Mouse (Mus musculus) bone marrow, adult 2 months (tissue): ENCODE measurements around the gene Tcf25. TPM values are rescaled to one million over a fixed set of nuclear protein-coding genes. Genes with fewer than 3 reads are reported as not detected.
"Not testable (repeated sequence)": the region's sequence is repeated elsewhere in the genome, so short reads cannot be mapped to it uniquely, and the experiment has no call there.

Source experiments
- H3K27ac ChIP-seq: fragments of 200-500 bp; 2 replicates; pipeline ENCODE4 v1.5.1; 2012; ENCODE audit warnings: low read depth, mild to moderate bottlenecking, control low read depth, inconsistent platforms, low read length; ENCODE audit not compliant: control insufficient read depth, poor library complexity, insufficient read depth
- H3K4me1 ChIP-seq: fragments of 200-500 bp; 2 replicates; pipeline ENCODE4 v1.6.1; 2011; ENCODE audit warnings: low read length; ENCODE audit not compliant: control insufficient read depth, insufficient read depth
- H3K4me3 ChIP-seq: fragments of 200-500 bp; replicated peaks from 2 replicates; pipeline ENCODE3; 2011; ENCODE audit warnings: mild to moderate bottlenecking, low read depth, low read length, control low read depth; ENCODE audit not compliant: control insufficient read depth
- CTCF ChIP-seq: fragments of 200-500 bp; IDR thresholded peaks from 2 replicates; pipeline ENCODE4 v1.5.1; 2011; ENCODE audit warnings: low read length, control low read depth; ENCODE audit not compliant: control insufficient read depth, insufficient read depth
- POLR2A ChIP-seq: fragments of 200-500 bp; IDR thresholded peaks from 2 replicates; pipeline ENCODE4 v1.6.1; 2011; ENCODE audit warnings: low read depth, mild to moderate bottlenecking, control low read depth, low read length, borderline replicate concordance; ENCODE audit not compliant: control insufficient read depth
- WGBS: fragments of 180-500 bp; shearing (Covaris S2); methylation state at CpG from one replicate; pipeline ENCODE4 v1.1.7; 2018; 5-methylcytosine and 5-hydroxymethylcytosine counted together
- polyA plus RNA-seq: library from polyadenylated mRNA; stranded (reverse); fragments of >200 nt; gene quantifications from 2 replicates; pipeline ENCODE4 v1.2.4, GENCODE M21; 2011; ENCODE audit warnings: low replicate concordance; ENCODE audit not compliant: missing spikeins, insufficient read depth, insufficient read length

Tcf25 gene
- polyA plus RNA-seq, 1 experiment: 310 TPM

- Histone ChIP-seq H3K4me3 (no peak overlapping the region), H3K4me1 (peaks cover 3% of the 10 kb centered on the region), H3K27ac (no peak overlapping the region)
- TF ChIP-seq POLR2A (no peak), CTCF (no peak)
- 27% methylated on average over 9 of the region's 9 CpGs for whole genome bisulfite sequencing
Observed at GRCm38 (mm10) chr8:123408586-123409544, 35.3 kb downstream of the Tcf25 start.

DNA sequence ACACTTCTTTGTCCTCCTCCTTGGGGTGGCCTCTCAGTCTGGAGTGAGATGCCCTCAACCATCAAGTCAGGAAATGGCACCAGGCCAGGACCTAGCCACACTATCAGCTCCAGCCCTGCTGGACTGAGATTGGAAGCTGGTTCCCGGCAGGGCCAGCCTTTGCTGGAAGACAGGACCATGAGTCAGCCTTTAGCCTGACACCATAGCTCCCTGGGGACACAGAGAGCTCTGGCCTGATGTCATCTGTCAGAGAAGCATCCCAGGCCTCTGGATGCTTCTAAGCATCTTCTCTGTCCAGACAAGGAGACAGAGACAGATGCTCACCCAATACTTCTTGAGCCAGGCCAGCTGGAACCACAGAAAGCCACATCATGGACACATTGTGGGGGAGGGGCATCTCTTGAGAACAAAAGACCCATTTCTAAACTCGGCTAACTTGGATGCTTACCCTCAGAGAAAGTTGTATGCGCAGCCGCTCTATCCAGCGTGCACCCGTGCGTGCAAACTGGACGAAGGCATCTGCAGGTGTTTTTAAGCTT lies 36.6 kb downstream of the Tcf25 start:
- Histone ChIP-seq H3K4me1 (peaks cover 3% of the 10 kb centered on the region), H3K4me3 (no peak overlapping the region), H3K27ac (no peak overlapping the region)
- TF ChIP-seq CTCF (no peak), POLR2A (no peak)
- 67% methylated on average over 8 of the region's 8 CpGs for WGBS

GRCm38 (mm10) chr8:123410788-123411187 lies 37.2 kb downstream of the Tcf25 start:
- TF ChIP-seq POLR2A: no peak
- TF ChIP-seq CTCF: no peak
- Histone ChIP-seq H3K4me3 (no peak overlapping the region), H3K4me1 (peaks cover 3% of the 10 kb centered on the region), H3K27ac (no peak overlapping the region)
- 11% methylated on average over 11 of the region's 11 CpGs for WGBS

DNA sequence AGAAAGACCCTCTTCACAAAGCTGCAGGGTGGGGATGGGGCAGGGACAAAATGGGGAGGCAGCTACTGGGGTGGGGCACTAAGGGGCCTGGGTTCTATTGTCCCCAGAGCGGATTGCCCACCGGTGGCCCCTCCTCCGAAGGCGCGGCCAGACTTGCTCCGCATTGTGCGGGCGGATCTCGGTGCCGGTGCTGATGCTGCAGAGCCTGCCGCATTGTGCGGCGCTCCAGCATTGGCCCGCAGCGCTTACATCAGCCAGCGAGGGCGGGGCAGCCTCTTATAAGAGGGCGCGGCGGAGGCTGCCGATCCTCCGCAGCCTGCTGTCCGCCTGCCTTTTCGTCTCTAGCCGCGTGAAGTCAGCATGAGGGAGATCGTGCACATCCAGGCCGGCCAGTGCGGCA lies 37.7 kb downstream of the Tcf25 start, which contains the start of gene Tubb3:
Gene Tubb3 (plus strand): TSS at position 179 of the 400 bp plus-strand sequence.
- Histone ChIP-seq H3K4me1 (peaks cover 3% of the 10 kb centered on the region), H3K4me3 (no peak within 1 kb of the TSS), H3K27ac (no peak within 1 kb of the TSS)
- under 1% methylated on average over 29 of the region's 29 CpGs for WGBS
- TF ChIP-seq CTCF (no peak), POLR2A (peak; percentile 31; the same call in 1 of the 2 replicates)

DNA sequence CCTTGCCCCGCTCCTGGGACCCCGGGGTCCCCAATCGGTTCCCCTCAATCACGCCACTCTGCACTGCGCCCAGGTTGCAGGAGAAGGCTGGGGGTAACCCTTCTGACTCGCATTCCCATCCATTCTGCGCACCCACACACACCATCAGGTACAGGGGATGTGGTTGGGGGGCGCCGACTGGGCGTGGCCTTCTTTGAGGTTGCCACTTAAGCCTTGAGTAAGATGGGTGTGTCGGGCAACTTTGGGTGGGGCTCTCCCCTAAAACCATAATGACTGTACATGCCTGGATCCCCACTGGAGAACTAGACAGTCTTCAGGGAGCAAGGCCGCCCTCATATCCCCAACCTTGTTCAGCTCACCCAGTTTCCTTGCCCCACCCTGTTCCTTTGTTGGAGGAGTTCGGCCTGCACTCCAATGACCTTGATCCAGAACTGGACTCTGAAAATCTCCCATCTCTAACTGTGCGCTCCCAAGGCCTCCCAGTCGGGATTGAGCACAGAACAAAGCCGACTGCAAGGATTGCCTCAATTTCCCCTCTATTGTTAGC lies 38.3 kb downstream of the Tcf25 start:
- H3K4me1 ChIP-seq: peaks cover 3% of the 10 kb centered on the region
- TF ChIP-seq POLR2A (no peak), CTCF (no peak)
- no peak overlapping the region for H3K4me3 ChIP-seq
- H3K27ac ChIP-seq: no peak overlapping the region
- WGBS: 11% methylated on average over 16 of the region's 16 CpGs

DNA sequence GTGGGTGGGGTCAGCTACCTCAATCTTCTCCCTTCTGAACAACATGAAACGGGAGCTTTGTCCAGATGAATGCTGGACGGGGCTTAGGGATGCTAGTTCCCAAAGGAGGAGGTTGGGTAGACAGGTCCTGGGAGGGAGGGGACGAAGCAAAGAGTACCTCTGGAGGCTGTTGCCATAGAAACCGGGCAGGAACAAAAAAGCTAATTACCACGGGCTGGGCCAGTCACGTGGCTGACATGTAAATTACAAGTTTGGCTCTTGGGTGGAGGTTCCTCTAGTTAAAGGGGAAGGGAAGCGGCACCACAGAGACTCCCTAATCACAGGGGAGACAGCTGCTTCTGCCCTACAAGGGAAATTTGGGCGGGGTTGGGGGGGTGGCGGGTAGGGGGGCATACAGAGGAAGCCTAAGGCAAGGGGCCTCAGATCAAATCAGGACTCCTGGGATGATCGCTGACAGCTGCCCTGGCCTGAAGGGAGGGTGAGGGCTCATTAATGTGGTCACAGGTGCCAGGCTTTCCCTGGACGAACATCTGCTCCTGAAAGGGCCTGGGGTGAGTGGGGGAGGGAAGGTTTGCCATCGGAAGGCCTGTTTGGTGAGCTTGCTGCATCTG lies 39.1 kb downstream of the Tcf25 start:
- 3% methylated on average over 12 of the region's 12 CpGs for WGBS
- peaks cover 3% of the 10 kb centered on the region for H3K4me1 ChIP-seq
- no peak for TF ChIP-seq CTCF
- TF ChIP-seq POLR2A: no peak
- no peak overlapping the region for H3K4me3 ChIP-seq
- no peak overlapping the region for H3K27ac ChIP-seq

DNA sequence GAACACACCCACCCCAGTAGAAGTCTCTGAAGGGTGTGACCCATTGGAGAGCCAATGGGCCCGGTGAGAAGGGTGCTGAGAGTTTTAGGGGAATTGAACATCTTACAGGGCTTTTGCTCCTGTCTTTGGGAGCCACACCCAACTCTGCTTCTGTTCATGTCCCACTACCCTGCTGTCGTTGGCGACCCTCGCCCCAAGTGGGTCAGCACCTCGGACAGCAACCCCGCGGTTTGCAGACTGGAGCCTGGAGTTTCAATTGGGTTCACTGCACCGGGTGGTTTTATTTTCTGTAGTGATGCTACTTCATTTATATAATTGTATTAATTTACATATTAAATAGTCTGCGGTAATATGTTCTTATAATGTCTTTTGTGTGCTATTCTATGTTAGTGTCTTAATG lies 40.7 kb downstream of the Tcf25 start:
- H3K4me1 ChIP-seq: peaks cover under 1% of the 10 kb centered on the region
- no peak overlapping the region for H3K4me3 ChIP-seq
- TF ChIP-seq POLR2A (no peak), CTCF (no peak)
- whole genome bisulfite sequencing: 19% methylated on average over 9 of the region's 9 CpGs
- H3K27ac ChIP-seq: no peak overlapping the region

DNA sequence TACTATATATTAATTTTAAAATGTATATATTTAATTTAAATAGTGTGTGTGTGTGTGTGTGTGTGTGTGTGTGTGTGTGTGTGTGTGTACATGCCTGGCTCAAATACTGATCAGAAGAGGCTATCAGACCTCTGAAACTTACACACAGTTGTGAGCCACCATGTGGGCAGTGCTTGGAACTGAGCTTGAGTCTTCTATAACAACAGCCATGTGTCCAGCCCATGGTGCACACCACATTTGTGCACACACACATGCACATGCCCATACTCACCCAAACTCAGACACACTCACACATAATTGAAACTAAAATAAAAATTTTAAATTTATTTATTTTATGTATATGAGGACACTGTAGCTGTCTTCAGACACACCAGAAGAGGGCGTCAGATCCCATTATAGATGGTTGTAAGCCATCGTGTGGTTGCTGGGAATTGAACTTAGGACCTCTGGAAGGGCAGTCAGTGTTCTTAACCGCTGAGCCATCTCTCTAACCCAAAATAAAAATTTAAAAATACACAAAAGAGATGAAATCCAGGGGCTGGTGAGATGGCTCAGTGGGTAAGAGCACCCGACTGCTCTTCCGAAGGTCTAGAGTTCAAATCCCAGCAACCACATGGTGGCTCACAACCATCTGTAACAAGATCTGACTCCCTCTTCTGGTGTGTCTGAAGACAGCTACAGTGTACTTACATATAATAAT lies 41.6 kb downstream of the Tcf25 start:
- not testable (repeated sequence) for H3K4me1 ChIP-seq, H3K4me3 ChIP-seq, H3K27ac ChIP-seq
- 75% methylated on average over 5 of the region's 5 CpGs for WGBS
